In genomic region chr11:101657886-101658750, GRCm38 (mm10) we compare ENCODE assay signal across 8 mouse cellular contexts. TPM values are rescaled to one million over a fixed set of nuclear protein-coding genes. Genes with fewer than 3 reads are reported as not detected.
A peak's percentile ranks its signal among the peaks of the same experiment; 100 is the strongest.
DNase-seq lines count a peak whose midpoint lies in the region; ATAC-seq and TF ChIP-seq lines count a peak whose summit lies in the region.
"Not testable (repeated sequence)": the region's sequence is repeated elsewhere in the genome, so short reads cannot be mapped to it uniquely, and the experiment has no call there.

No protein-coding gene starts in this region.

- peak overlapping the region; percentile 70 for H3K9ac ChIP-seq in ES-Bruce4 (ENCODE audit: low read depth, poor library complexity, severe bottlenecking)
- peak overlapping the region; percentile 65 for H3K9ac ChIP-seq in forebrain, embryonic 13.5 days
- H3K9ac ChIP-seq in neural tube, embryonic 15.5 days (replicated peaks): peak overlapping the region; percentile 67; the same call in 1 of the 2 replicates

- peak; percentile 76; the same call in 1 of the 2 replicates for ATAC-seq in cerebellum, adult (ENCODE audit: insufficient number of reproducible peaks, low FRiP score, low TSS enrichment)
- ATAC-seq in forebrain, embryonic 13.5 days: peak; percentile 93
- ATAC-seq in neural tube, embryonic 15.5 days (ENCODE audit: low FRiP score): peak; percentile 93

- H3K9me3 ChIP-seq in ES-Bruce4 (replicated peaks; ENCODE audit: control insufficient read depth, insufficient read depth, low read length, poor library complexity, severe bottlenecking); forebrain, embryonic 13.5 days (replicated peaks); neural tube, embryonic 15.5 days (replicated peaks): not testable (repeated sequence)

- H3K36me3 ChIP-seq in ES-Bruce4 (ENCODE audit: control insufficient read depth, insufficient read depth, low read length, poor library complexity, severe bottlenecking); forebrain, embryonic 13.5 days (ENCODE audit: poor library complexity, severe bottlenecking); neural tube, embryonic 15.5 days: not testable (repeated sequence)

- intact Hi-C loops in heart, postnatal 10 days (cut with DNase I): not testable (repeated sequence)

- peak; percentile 62; the same call in 1 of the 2 replicates for TF ChIP-seq EP300 in ES-Bruce4 (IDR thresholded peaks at IDR 0.05; ENCODE audit: insufficient read depth, low read depth, low read length)

- H3K27me3 ChIP-seq in ES-Bruce4 (ENCODE audit: control insufficient read depth, insufficient read depth, low read length, poor library complexity, severe bottlenecking); neural tube, embryonic 15.5 days (replicated peaks): not testable (repeated sequence)
- H3K27me3 ChIP-seq in forebrain, embryonic 13.5 days: peaks cover 10% of the 10 kb centered on the region

- DNase-seq in heart, postnatal 10 days: peak; percentile 83 to 88
- DNase-seq in large intestine, adult 2 months (ENCODE audit: low read depth, low spot score): peak; percentile 59
- peak; percentile 78 to 82 for DNase-seq in lung, adult 18-20 months
- peak; percentile 88 for DNase-seq in testis, postnatal 14 days (ENCODE audit: low spot score)

- H3K4me1 ChIP-seq in ES-Bruce4 (ENCODE audit: control insufficient read depth, insufficient read depth, low read length); forebrain, embryonic 13.5 days; neural tube, embryonic 15.5 days: not testable (repeated sequence)

- TF ChIP-seq CTCF in ES-Bruce4 (IDR thresholded peaks at IDR 0.05; ENCODE audit: low read depth, low read length): not testable (repeated sequence)

- H3K4me2 ChIP-seq in forebrain, embryonic 13.5 days: peak overlapping the region; percentile 52
- H3K4me2 ChIP-seq in neural tube, embryonic 15.5 days: peak overlapping the region; percentile 57

- peak; percentile 99 for TF ChIP-seq POLR2A in ES-Bruce4 (IDR thresholded peaks at IDR 0.05; ENCODE audit: insufficient read depth, low read length)

- H3K4me3 ChIP-seq in ES-Bruce4 (ENCODE audit: low read depth, low read length): peak overlapping the region; percentile 12; the same call in 1 of the 2 replicates
- peak overlapping the region; percentile 19 for H3K4me3 ChIP-seq in forebrain, embryonic 13.5 days
- H3K4me3 ChIP-seq in neural tube, embryonic 15.5 days (replicated peaks): peak overlapping the region; percentile 34

- peak overlapping the region; percentile 85 for H3K27ac ChIP-seq in ES-Bruce4 (ENCODE audit: insufficient read depth, low read length)
- peak overlapping the region; percentile 97 for H3K27ac ChIP-seq in forebrain, embryonic 13.5 days
- peak overlapping the region; percentile 98 for H3K27ac ChIP-seq in neural tube, embryonic 15.5 days (replicated peaks)

- under 1% methylated on average over 38 of the region's 40 CpGs for WGBS in forebrain, embryonic 13.5 days
- WGBS in large intestine, adult 2 months: under 1% methylated on average over 38 of the region's 40 CpGs
- WGBS in neural tube, embryonic 15.5 days: under 1% methylated on average over 38 of the region's 40 CpGs

RNA-seq across cellular contexts. Expression of gene Arl4d, which starts 7.2 kb away (rescaled TPM):
- polyA plus RNA-seq in ES-Bruce4 (2011; ENCODE audit: insufficient read depth, insufficient read length, low read depth, missing spikeins): 5.1 and 5.3 TPM in 2 replicates
- polyA plus RNA-seq in forebrain, embryonic 13.5 days (2015; fragmentation: Nextera tagmentation; extraction: Ambion mirVana): 32.5 and 40.6 TPM in 2 replicates
- total RNA-seq in heart, postnatal 10 days (2021): 10 to 100 TPM; 22.6 to 27.5 TPM
- 26.3 and 36.9 TPM in 2 replicates for polyA plus RNA-seq in large intestine, adult 2 months (2012; rRNA removed)
- polyA plus RNA-seq in neural tube, embryonic 15.5 days (2015; fragmentation: Nextera tagmentation; extraction: Ambion mirVana): 8.1 and 9.1 TPM in 2 replicates

RNA-seq across cellular contexts. Expression of gene Rdm1, which starts 31.1 kb away (rescaled TPM):
- 57.4 and 64.0 TPM in 2 replicates for polyA plus RNA-seq in ES-Bruce4 (2011; ENCODE audit: insufficient read depth, insufficient read length, low read depth, missing spikeins)
- polyA plus RNA-seq in forebrain, embryonic 13.5 days (2015; fragmentation: Nextera tagmentation; extraction: Ambion mirVana): 48.9 and 52.6 TPM in 2 replicates
- 10 to 100 TPM; 34.4 to 36.9 TPM for total RNA-seq in heart, postnatal 10 days (2021)
- polyA plus RNA-seq in large intestine, adult 2 months (2012; rRNA removed): 26.1 and 26.7 TPM in 2 replicates
- polyA plus RNA-seq in neural tube, embryonic 15.5 days (2015; fragmentation: Nextera tagmentation; extraction: Ambion mirVana): 14.1 and 19.8 TPM in 2 replicates

RNA-seq across cellular contexts. Expression of gene Gm11634, which starts 59.1 kb away (rescaled TPM):
- polyA plus RNA-seq in ES-Bruce4 (2011; ENCODE audit: insufficient read depth, insufficient read length, low read depth, missing spikeins): not detected in 2 replicates
- not detected in 2 replicates for polyA plus RNA-seq in forebrain, embryonic 13.5 days (2015; fragmentation: Nextera tagmentation; extraction: Ambion mirVana)
- total RNA-seq in heart, postnatal 10 days (2021): not detected
- polyA plus RNA-seq in large intestine, adult 2 months (2012; rRNA removed): not detected in 2 replicates
- not detected in 2 replicates for polyA plus RNA-seq in neural tube, embryonic 15.5 days (2015; fragmentation: Nextera tagmentation; extraction: Ambion mirVana)

Comparison
In these comparisons a context has a peak if more than half of its experiments do, and no peak if none do; other contexts are left out.
1. Peak in every context shown above with its lines: DNase-seq, ATAC-seq, H3K4me3 ChIP-seq and H3K27ac ChIP-seq.